Mouse (Mus musculus) heart, adult 11 months (tissue): Measurements from ENCODE around the gene Prpf18.
"Not testable (repeated sequence)": the region's sequence is repeated elsewhere in the genome, so short reads cannot be mapped to it uniquely, and the experiment has no call there.

Experiments used
- DNase-seq: peaks from one replicate; pipeline ENCODE4 v3.0.0; 2022

Prpf18 gene

GRCm38 (mm10) chr2:4651500-4652285, at the start of gene Prpf18:
Gene Prpf18 (minus strand): TSS chr2:4652113.
- peak; percentile 98 for DNase-seq

GRCm38 (mm10) chr2:4679886-4680285, 28.0 kb upstream of the Prpf18 start:
- peak; percentile 84 for DNase-seq

- DNase-seq = peak; percentile 48
Observed at GRCm38 (mm10) chr2:4671636-4672035, 19.7 kb upstream of the Prpf18 start.

GRCm38 (mm10) chr2:4669701-4670100, 17.8 kb upstream of the Prpf18 start:
- DNase-seq = peak; percentile 4

GRCm38 (mm10) chr2:4668626-4669025, 16.7 kb upstream of the Prpf18 start:
- peak; percentile 30 for DNase-seq

GRCm38 (mm10) chr2:4660677-4661076, 8.8 kb upstream of the Prpf18 start:
- peak; percentile 44 for DNase-seq

GRCm38 (mm10) chr2:4649646-4650045, 2.3 kb downstream of the Prpf18 start:
- DNase-seq = no peak

- no peak for DNase-seq
Observed at GRCm38 (mm10) chr2:4648094-4648493, 3.8 kb downstream of the Prpf18 start.

- DNase-seq = peak; percentile 27
Observed at GRCm38 (mm10) chr2:4645066-4645465, 6.8 kb downstream of the Prpf18 start.

- peak; percentile 68 for DNase-seq
Observed at GRCm38 (mm10) chr2:4638189-4638588, 13.7 kb downstream of the Prpf18 start.

- peak; percentile 70 for DNase-seq
Observed at GRCm38 (mm10) chr2:4636656-4637055, 15.3 kb downstream of the Prpf18 start.

- DNase-seq = peak; percentile 27
Observed at GRCm38 (mm10) chr2:4635804-4636203, 16.1 kb downstream of the Prpf18 start.

GRCm38 (mm10) chr2:4630197-4630835, 21.6 kb downstream of the Prpf18 start:
- DNase-seq = peak; percentile 86

GRCm38 (mm10) chr2:4629470-4629869, 22.4 kb downstream of the Prpf18 start:
- peak; percentile 55 for DNase-seq

- peak; percentile 77 for DNase-seq
Observed at GRCm38 (mm10) chr2:4628920-4629319, 23.0 kb downstream of the Prpf18 start.

GRCm38 (mm10) chr2:4626911-4627310, 25.0 kb downstream of the Prpf18 start:
- peak; percentile 16 for DNase-seq

GRCm38 (mm10) chr2:4621471-4621985, 30.4 kb downstream of the Prpf18 start:
- peak; percentile 92 for DNase-seq

GRCm38 (mm10) chr2:4620640-4621401, 31.1 kb downstream of the Prpf18 start:
- DNase-seq = peak; percentile 97

- DNase-seq = peak; percentile 87
Observed at GRCm38 (mm10) chr2:4619893-4620593, 31.9 kb downstream of the Prpf18 start.

GRCm38 (mm10) chr2:4619126-4619525, 32.8 kb downstream of the Prpf18 start:
- not testable (repeated sequence) for DNase-seq

- no peak for DNase-seq
Observed at GRCm38 (mm10) chr2:4616995-4617394, 34.9 kb downstream of the Prpf18 start.

GRCm38 (mm10) chr2:4615014-4615546, 36.8 kb downstream of the Prpf18 start:
- no peak for DNase-seq
